Mouse (Mus musculus) G1E (cell line): ENCODE data around the gene Zfp280d. TPM values are rescaled to one million over a fixed set of nuclear protein-coding genes. Genes with fewer than 3 reads are reported as not detected.

Experiments
- ATAC-seq: 2 replicates; pipeline ENCODE4 v1.8.0; 2016; ENCODE audit warnings: mild to moderate bottlenecking; ENCODE audit not compliant: insufficient number of reproducible peaks, poor library complexity, low FRiP score, severe bottlenecking; ENCODE audit errors: extremely low read depth
- DNase-seq: peaks from one replicate; pipeline ENCODE4 v3.0.0; 2012; ENCODE audit warnings: low spot score
- H3K27me3 ChIP-seq: 2 replicates; pipeline ENCODE4 v1.6.1; 2012; ENCODE audit warnings: mild to moderate bottlenecking, low read length, inconsistent platforms; ENCODE audit not compliant: insufficient read depth
- H3K36me3 ChIP-seq: replicated peaks from 2 replicates; pipeline ENCODE3; 2012; ENCODE audit warnings: mild to moderate bottlenecking, inconsistent platforms
- H3K4me1 ChIP-seq: 2 replicates; pipeline ENCODE4 v1.6.1; 2012; ENCODE audit warnings: low read depth, low read length, inconsistent platforms, mixed read lengths; ENCODE audit not compliant: insufficient read depth
- H3K4me3 ChIP-seq: 2 replicates; pipeline ENCODE4 v1.5.1; 2012; ENCODE audit warnings: low read depth, mild to moderate bottlenecking, inconsistent platforms, low read length, moderate library complexity, mixed read lengths
- H3K9me3 ChIP-seq: replicated peaks from 2 replicates; pipeline ENCODE4 v1.6.1; 2012; ENCODE audit warnings: inconsistent platforms
- CTCF ChIP-seq: IDR thresholded peaks from 2 replicates; pipeline ENCODE4 v1.5.1; 2012; ENCODE audit warnings: low read depth, low read length, inconsistent platforms, mixed read lengths
- GATA1 ChIP-seq: IDR thresholded peaks from 2 replicates; pipeline ENCODE4 v1.6.1; 2012; ENCODE audit warnings: borderline replicate concordance, low read length, inconsistent platforms, mixed read lengths
- GATA2 ChIP-seq: IDR thresholded peaks from 2 replicates; pipeline ENCODE4 v1.6.1; 2012; ENCODE audit warnings: low read depth, low read length, inconsistent platforms, borderline replicate concordance
- POLR2AphosphoS5 ChIP-seq: IDR thresholded peaks from 2 replicates; pipeline ENCODE4 v1.6.1; 2012; ENCODE audit warnings: low read depth, low read length, inconsistent platforms; ENCODE audit not compliant: insufficient replicate concordance
- TAL1 ChIP-seq: conservative IDR thresholded peaks from 2 replicates; pipeline ENCODE4 v1.6.1; 2012; ENCODE audit warnings: low read depth, low read length, inconsistent platforms, mixed read lengths
- polyA plus RNA-seq: library from polyadenylated mRNA; stranded (reverse); fragments of >175 nt; gene quantifications from 2 replicates; pipeline ENCODE4 v1.2.3, GENCODE M21; 2012
- total RNA-seq, 2 experiments: library from RNA; stranded (forward) in 1 of 2; stranded (reverse) in 1 of 2; fragments of 200-1000 nt in 1 of 2; fragments of >200 nt in 1 of 2; fragmentation: Nextera tagmentation in 1 of 2; gene quantifications; 2 replicates each; pipeline ENCODE4 v1.2.3; 2014 to 2017

Gene Zfp280d
- total and polyA plus RNA-seq, 3 experiments = 5.2 to 217 (median 99.5) TPM

- Histone ChIP-seq H3K27me3 (no peaks in the 10 kb centered on the region), H3K36me3 (no peaks in the 10 kb centered on the region), H3K4me1 (peaks cover 8% of the 10 kb centered on the region; the same call in 1 of the 2 replicates), H3K9me3 (peaks cover 23% of the 10 kb centered on the region), H3K4me3 (no peak overlapping the region)
- TF ChIP-seq GATA1 (no peak), POLR2AphosphoS5 (no peak), GATA2 (no peak), TAL1 (no peak), CTCF (no peak)
- ATAC-seq (no peak), DNase-seq (no peak)
Observed at GRCm38 (mm10) chr9:72270146-72270545, 4.5 kb upstream of the Zfp280d start.

GRCm38 (mm10) chr9:72273646-72274410, 832 bp upstream of the Zfp280d start:
- H3K36me3 ChIP-seq = no peaks in the 10 kb centered on the region
- no peak for TF ChIP-seq CTCF
- no peak for TF ChIP-seq GATA2
- TF ChIP-seq TAL1 = no peak
- TF ChIP-seq POLR2AphosphoS5 = no peak
- H3K27me3 ChIP-seq = no peaks in the 10 kb centered on the region
- no peak overlapping the region for H3K4me3 ChIP-seq
- H3K9me3 ChIP-seq = peaks cover 23% of the 10 kb centered on the region
- ATAC-seq (no peak), DNase-seq (no peak)
- peaks cover 22% of the 10 kb centered on the region for H3K4me1 ChIP-seq

GRCm38 (mm10) chr9:72275101-72275978, 680 bp downstream of the Zfp280d start:
- Histone ChIP-seq H3K27me3 (no peaks in the 10 kb centered on the region), H3K9me3 (peaks cover 23% of the 10 kb centered on the region), H3K36me3 (peaks cover 3% of the 10 kb centered on the region), H3K4me1 (peaks cover 30% of the 10 kb centered on the region), H3K4me3 (peak overlapping the region; percentile 78)
- no peak for TF ChIP-seq TAL1
- TF ChIP-seq CTCF = no peak
- no peak for TF ChIP-seq GATA2
- no peak for TF ChIP-seq GATA1
- no peak for TF ChIP-seq POLR2AphosphoS5
- ATAC-seq = no peak
- peak; percentile 68 for DNase-seq

GRCm38 (mm10) chr9:72275979-72276500, 1.4 kb downstream of the Zfp280d start:
- DNase-seq = no peak
- Histone ChIP-seq H3K4me3 (peak overlapping the region; percentile 78), H3K9me3 (peaks cover 23% of the 10 kb centered on the region), H3K4me1 (peaks cover 32% of the 10 kb centered on the region), H3K27me3 (no peaks in the 10 kb centered on the region), H3K36me3 (peaks cover 5% of the 10 kb centered on the region)
- ATAC-seq = no peak
- TF ChIP-seq CTCF (no peak), TAL1 (no peak), POLR2AphosphoS5 (no peak), GATA2 (no peak), GATA1 (no peak)

GRCm38 (mm10) chr9:72276941-72277340, 2.3 kb downstream of the Zfp280d start:
- no peaks in the 10 kb centered on the region for H3K27me3 ChIP-seq
- DNase-seq = no peak
- H3K4me1 ChIP-seq = peaks cover 35% of the 10 kb centered on the region
- ATAC-seq = no peak
- TF ChIP-seq TAL1 (no peak), CTCF (no peak), GATA1 (no peak), POLR2AphosphoS5 (no peak), GATA2 (no peak)
- no peak overlapping the region; the same call in 1 of the 2 replicates for H3K4me3 ChIP-seq
- H3K9me3 ChIP-seq = peaks cover 23% of the 10 kb centered on the region
- H3K36me3 ChIP-seq = peaks cover 9% of the 10 kb centered on the region

GRCm38 (mm10) chr9:72279943-72280342, 5.3 kb downstream of the Zfp280d start:
- Histone ChIP-seq H3K27me3 (no peaks in the 10 kb centered on the region), H3K4me3 (no peak overlapping the region), H3K4me1 (peaks cover 30% of the 10 kb centered on the region), H3K36me3 (peaks cover 11% of the 10 kb centered on the region), H3K9me3 (no peaks in the 10 kb centered on the region)
- DNase-seq (no peak), ATAC-seq (no peak)
- no peak for TF ChIP-seq TAL1
- TF ChIP-seq GATA1 = no peak
- no peak for TF ChIP-seq GATA2
- no peak for TF ChIP-seq CTCF
- no peak for TF ChIP-seq POLR2AphosphoS5
